Mouse (Mus musculus): ENCODE measurements around the gene Bicra. TPM values are rescaled to one million over a fixed set of nuclear protein-coding genes. Genes with fewer than 3 reads are reported as not detected.

Gene Bicra
- total RNA-seq, 2 experiments from 2014 or later, result 11.8 to 13.9 TPM

DNA sequence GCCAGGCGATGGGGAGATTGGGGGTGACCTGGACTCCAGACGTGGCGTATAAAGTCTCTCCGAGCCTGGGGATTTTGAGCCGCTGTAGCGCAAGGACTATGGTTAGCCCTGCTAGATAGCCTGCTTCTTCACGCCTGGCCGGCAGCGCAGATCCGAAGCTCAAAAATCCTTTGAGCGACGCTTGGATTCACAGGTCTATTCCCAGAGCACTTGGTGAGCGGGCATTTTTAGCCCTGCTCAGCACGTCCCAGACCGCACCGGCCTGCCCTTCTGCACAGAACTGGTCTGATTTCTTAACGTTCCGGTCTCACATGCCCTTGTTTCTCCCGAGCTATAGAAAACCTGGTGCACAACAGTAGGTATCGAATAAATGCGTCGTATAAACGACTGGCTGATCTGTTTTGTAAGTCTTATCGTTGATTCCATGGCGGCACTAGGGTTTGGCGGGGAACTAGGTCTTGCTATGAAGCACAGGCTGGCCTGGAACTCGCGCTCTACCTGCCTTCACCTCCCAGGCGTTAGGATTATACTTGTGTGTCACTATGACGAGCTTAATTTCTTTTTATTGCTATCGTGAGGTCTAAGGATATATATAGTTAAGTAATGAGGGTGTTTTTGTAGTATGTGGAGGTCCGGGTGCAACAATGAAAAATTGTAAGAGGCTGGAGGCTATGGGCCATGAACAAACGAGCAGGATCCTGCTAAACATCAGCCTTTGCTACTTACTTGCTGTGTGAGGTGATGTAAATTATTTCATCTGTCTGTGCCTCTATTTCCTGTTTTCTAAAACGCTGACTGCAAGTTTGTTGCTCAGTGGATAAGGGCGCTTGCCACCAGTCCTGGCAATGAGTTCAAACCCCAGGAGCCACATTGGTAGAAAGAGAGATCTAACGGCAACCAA lies 1.2 kb upstream of the Bicra start:
- peak in 1 of 2 experiments; percentile 28 for DNase-seq (ENCODE audit: low spot score in 2 of 2)

- peak; percentile 97 to 98 for DNase-seq (ENCODE audit: low spot score in 2 of 2)
These were observed 443 bp upstream of the Bicra start for GRCm38 (mm10) chr7:16048164-16048564.

GRCm38 (mm10) chr7:16046481-16047337 lies 1.0 kb downstream of the Bicra start:
- peak; percentile 68 to 83 for DNase-seq (ENCODE audit: low spot score in 2 of 2)

DNA sequence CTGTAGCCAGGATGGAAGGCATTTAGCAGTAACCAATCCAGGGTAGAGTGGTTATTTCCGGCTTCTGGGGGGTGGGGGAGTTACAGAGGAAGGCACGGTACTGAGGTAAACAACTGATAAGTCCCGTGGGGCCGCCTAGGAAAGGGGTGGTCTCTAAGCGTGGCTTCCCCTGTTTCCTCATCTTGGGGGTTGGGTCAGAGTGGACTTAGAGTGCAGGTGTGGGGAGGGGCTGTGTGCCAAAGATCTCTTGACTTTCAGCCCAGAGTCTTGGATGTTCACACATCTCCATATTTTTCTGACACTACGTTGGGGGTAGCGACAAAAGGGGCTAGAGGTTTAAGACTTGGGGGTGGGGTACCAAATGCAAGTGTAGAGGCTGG lies 1.6 kb downstream of the Bicra start:
- no peak for DNase-seq (ENCODE audit: low spot score in 2 of 2)

GRCm38 (mm10) chr7:16045538-16045937 lies 2.2 kb downstream of the Bicra start:
- DNase-seq (ENCODE audit: low spot score in 2 of 2), result no peak

- DNase-seq (ENCODE audit: low spot score in 2 of 2), result no peak
These were observed 3.2 kb downstream of the Bicra start for GRCm38 (mm10) chr7:16044531-16044930.

DNA sequence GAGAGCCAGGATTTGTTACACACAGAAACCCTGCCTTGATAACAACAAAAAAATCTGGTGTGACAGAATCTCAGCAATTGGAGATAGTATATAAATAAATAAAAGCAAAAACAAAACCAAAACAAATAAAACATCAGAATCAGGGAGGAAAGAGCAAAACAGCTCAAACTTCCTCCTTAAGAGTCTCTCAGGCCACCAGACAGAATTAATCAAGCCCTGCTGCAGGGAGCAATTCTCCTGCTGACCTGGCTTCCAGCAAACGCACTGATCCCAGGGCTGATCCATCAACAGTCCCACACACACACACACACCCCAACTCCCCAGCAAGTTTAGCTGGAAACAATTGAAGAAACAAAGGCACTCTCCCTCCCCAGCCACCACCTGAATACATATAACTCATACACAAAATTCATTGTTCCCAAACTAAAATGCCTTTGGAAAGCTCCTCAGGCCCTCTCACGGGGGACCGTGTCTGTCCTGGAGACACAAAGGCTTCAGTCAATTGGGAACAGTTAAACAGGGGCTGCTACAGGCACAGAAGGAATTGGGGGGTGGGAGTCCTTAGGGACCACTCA lies 3.8 kb downstream of the Bicra start:
- DNase-seq (ENCODE audit: low spot score in 2 of 2), result no peak

- DNase-seq (ENCODE audit: low spot score in 2 of 2), result no peak
These were observed 4.6 kb downstream of the Bicra start for GRCm38 (mm10) chr7:16042850-16043775.

GRCm38 (mm10) chr7:16041208-16041607 lies 6.5 kb downstream of the Bicra start:
- no peak for DNase-seq (ENCODE audit: low spot score in 2 of 2)

DNA sequence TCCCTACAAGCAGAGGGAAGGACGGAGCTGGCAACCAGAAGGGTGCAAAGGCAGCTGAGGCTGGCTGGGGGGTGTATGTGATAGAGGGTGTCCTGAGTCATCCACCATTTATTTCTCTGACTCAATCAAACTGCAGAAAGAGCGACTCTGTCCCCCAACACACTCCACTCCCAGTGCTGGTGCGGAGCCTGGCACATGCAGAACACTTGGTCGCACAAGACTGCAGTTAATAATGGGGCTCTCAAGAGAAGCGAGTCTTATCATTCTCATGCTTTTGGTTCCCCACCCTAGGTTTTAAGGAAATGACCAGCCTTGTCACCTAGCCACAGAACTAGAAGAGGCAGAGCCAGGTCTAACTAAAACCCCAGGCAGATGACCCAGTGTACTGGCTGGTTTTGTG lies 8.4 kb downstream of the Bicra start:
- DNase-seq (ENCODE audit: low spot score in 2 of 2), result no peak

DNA sequence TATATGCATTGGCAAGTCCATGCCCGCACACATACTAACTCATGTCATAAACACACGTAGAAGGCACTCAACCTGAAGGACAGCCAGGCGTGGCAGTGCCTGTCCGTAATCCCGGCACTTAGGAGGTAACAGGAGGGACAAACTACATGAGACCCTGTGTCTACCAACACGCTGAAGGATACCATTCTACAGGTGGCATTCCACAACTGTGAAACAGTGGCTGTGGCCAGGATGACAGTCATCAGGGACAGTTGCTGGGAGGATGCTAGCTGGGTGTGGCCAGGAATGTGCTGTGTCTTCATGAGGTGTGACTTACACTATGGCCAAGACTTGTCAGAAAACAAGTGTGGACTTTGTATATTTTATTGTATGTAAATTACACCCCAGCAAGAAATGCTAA lies 10.7 kb downstream of the Bicra start:
- no peak for DNase-seq (ENCODE audit: low spot score in 2 of 2)

- DNase-seq (ENCODE audit: low spot score in 2 of 2), result no peak
These were observed 13.9 kb downstream of the Bicra start for GRCm38 (mm10) chr7:16033580-16034461.

GRCm38 (mm10) chr7:16033059-16033458 lies 14.7 kb downstream of the Bicra start:
- DNase-seq (ENCODE audit: low spot score in 2 of 2), result no peak

- no peak for DNase-seq (ENCODE audit: low spot score in 2 of 2)
These were observed 16.6 kb downstream of the Bicra start for GRCm38 (mm10) chr7:16031072-16031471.

DNA sequence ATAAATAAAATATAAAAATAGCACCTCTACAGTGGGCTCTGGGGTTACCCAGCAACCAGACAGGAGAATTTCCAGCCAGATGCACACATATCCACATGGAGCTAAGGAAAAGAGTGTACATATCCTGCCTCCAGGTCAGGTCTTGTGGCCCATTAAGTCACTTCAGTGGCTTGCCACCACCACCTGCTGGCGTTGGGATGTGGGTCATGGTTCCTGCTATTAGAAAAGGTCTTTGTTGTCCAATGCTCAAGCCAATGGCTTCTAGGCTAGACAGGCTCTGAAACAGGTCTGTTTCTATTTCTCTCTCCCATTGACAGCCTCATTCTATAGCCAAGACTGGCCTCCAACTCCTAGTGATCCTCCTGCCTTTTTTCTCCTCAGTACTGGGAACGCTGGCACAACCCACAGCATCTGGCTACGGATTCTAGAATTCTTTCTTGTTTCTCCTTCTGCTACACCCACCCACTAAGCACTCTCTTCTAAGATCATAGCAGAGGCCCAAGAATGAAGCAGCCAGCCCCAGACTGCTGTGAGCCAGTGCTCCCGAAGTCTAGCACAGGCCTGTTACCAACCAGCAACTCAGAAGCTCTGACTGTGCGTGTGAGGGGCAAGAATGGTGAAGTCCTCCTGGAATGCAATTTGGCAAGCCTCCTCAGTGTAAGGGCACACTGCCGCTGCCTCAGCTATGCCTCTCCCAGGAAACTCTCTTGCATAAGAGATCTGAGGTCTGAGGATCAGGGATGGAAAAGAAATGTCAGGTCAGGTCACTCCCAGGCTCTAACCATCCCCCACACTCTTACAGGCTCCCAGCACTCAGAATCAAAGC lies 19.4 kb downstream of the Bicra start:
- DNase-seq (ENCODE audit: low spot score in 2 of 2), result peak; percentile 49 to 65

GRCm38 (mm10) chr7:16024603-16025222 lies 23.0 kb downstream of the Bicra start:
- no peak for DNase-seq (ENCODE audit: low spot score in 2 of 2)

DNA sequence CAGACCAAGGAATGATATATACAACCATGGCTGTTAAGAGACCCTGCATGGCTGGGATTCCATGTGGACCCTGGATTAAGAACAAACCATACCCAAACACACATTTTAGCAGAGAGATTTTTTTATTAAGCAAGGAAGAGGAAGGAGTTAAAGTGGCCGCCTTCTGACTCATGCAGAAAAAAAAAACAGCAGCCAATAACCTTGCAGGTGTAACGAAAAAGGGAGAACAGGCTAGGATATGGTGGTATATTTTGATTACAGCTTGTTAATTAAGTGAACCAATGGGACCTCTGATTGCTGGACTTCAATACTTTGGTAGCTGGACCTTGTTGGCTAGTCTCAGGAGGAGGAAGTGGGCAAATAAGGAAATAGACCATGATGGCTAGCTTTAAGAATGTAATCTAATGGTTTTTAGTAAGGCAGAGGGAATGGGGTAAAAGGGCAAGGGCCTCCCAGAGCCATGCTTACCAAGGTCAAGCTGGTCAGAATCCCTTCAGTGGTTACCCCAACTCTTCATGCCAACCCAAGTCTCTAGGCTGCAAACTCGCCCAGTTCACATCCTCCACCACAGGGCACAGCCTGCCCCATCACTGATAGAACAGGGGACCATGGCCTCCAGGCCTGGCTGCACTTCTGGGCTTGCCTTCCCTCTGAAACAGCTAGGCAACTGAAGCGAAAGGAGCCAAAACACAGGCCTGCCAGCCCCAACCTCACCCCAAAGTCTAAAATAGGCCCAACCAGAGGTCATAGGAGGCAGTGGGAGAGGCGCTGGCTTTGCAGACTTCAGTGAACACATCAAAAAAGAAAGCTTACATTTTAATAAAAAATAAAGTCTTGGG lies 28.2 kb downstream of the Bicra start:
- DNase-seq (ENCODE audit: low spot score in 2 of 2), result no peak

All from left cerebral cortex, adult 18-20 months (tissue).